Mouse (Mus musculus) liver, embryonic 16.5 days (tissue): ENCODE results near the gene Bnc2. TPM values are rescaled to one million over a fixed set of nuclear protein-coding genes. Genes with fewer than 3 reads are reported as not detected.

Source experiments
- ATAC-seq: fragments of 200-750 bp; cut with Nextera tagmentation; 2 replicates; pipeline ENCODE4 v1.8.0; 2017; ENCODE audit warnings: low read depth, mild to moderate bottlenecking, moderate number of reproducible peaks, moderate library complexity
- H3K27ac ChIP-seq: fragments of 300-500 bp; sonication (generic); 2 replicates; pipeline ENCODE4 v1.5.1; 2014; ENCODE audit warnings: mild to moderate bottlenecking, low read length
- H3K27me3 ChIP-seq: fragments of 300-500 bp; sonication (generic); 2 replicates; pipeline ENCODE4 v1.6.1; 2014; ENCODE audit warnings: low read depth, low read length, mixed read lengths; ENCODE audit not compliant: control insufficient read depth, insufficient read depth
- H3K36me3 ChIP-seq: fragments of 300-500 bp; sonication (generic); 2 replicates; pipeline ENCODE4 v1.6.1; 2014; ENCODE audit warnings: mild to moderate bottlenecking; ENCODE audit not compliant: control insufficient read depth, insufficient read depth
- H3K4me1 ChIP-seq: fragments of 300-500 bp; sonication (generic); 2 replicates; pipeline ENCODE4 v1.6.1; 2014; ENCODE audit warnings: low read depth, low read length, mixed read lengths; ENCODE audit not compliant: control insufficient read depth
- H3K4me2 ChIP-seq: fragments of 300-500 bp; sonication (generic); 2 replicates; pipeline ENCODE4 v1.6.1; 2014; ENCODE audit warnings: low read depth, low read length, mixed read lengths
- H3K4me3 ChIP-seq: fragments of 300-500 bp; sonication (generic); 2 replicates; pipeline ENCODE4 v1.5.1; 2014; ENCODE audit warnings: low read depth, mild to moderate bottlenecking, low read length
- H3K9ac ChIP-seq: fragments of 300-500 bp; sonication (generic); 2 replicates; pipeline ENCODE4 v1.6.1; 2014; ENCODE audit warnings: low read depth, low read length
- H3K9me3 ChIP-seq: fragments of 300-500 bp; sonication (generic); replicated peaks from 2 replicates; pipeline ENCODE4 v1.6.1; 2016; ENCODE audit warnings: low read length; ENCODE audit not compliant: control insufficient read depth
- WGBS: fragments of 180-500 bp; shearing (Covaris S2); extraction: QIAGEN DNeasy Blood & Tissue Kit; methylation state at CpG from one replicate; pipeline ENCODE4 v1.1.7; 2014; ENCODE audit not compliant: insufficient replicate concordance; 5-methylcytosine and 5-hydroxymethylcytosine counted together
- polyA plus RNA-seq: library from polyadenylated mRNA; unstranded; fragments of >200 nt; fragmentation: Nextera tagmentation; extraction: Ambion mirVana; gene quantifications from 2 replicates; pipeline ENCODE4 v1.2.1, GENCODE M21; 2015

Bnc2 gene
- polyA plus RNA-seq, 1 experiment from 2014 or later: 0.33 TPM

DNA sequence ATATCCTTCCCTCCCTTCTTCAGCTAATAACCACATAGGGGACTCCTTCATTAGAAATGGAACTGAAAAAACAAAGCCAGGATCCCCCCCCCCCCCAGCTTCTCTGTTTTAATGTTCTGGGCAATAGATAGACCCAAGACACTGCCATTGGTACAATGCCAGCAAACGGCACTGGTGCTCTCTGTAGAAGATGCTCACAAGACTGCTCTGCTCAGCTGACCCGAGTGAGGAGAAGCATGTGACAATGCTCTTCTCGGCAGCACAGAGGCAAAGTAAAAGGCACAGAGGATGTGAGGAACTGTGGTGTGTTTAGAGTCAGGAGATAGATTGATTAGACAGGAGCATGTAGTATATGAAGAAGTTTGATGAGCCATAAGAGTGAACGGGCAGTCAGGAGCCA, 335.9 kb downstream of the Bnc2 start:
- Histone ChIP-seq H3K27ac (no peak overlapping the region), H3K4me3 (no peak overlapping the region), H3K9me3 (no peaks in the 10 kb centered on the region), H3K36me3 (no peaks in the 10 kb centered on the region), H3K9ac (no peak overlapping the region), H3K27me3 (no peaks in the 10 kb centered on the region), H3K4me2 (no peak overlapping the region), H3K4me1 (no peaks in the 10 kb centered on the region)
- 60% methylated on average over 4 of the region's 4 CpGs for WGBS
- no peak for ATAC-seq

DNA sequence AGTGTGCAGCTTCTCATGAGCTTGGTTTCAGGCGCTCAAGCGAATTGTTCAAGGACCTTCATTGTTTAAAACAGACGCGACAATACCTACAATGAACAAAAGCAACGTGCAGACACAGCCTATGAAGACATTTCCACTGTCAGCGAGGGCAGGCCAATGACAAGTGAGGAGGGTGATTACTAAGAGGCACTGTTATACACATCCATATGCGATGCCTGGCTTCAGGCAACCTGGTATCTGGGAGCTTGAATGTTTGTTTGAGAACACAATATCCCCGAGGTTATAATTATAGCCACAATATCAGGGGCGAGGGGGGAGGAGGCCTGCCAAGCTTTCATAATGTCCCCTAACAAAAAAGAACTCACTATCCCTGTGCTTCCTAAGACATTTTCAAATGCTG, 343.1 kb downstream of the Bnc2 start:
- no peak overlapping the region for H3K4me3 ChIP-seq
- H3K9ac ChIP-seq: no peak overlapping the region
- H3K27me3 ChIP-seq: no peaks in the 10 kb centered on the region
- H3K9me3 ChIP-seq: no peaks in the 10 kb centered on the region
- no peak overlapping the region for H3K27ac ChIP-seq
- 62% methylated on average over 9 of the region's 9 CpGs for WGBS
- no peaks in the 10 kb centered on the region for H3K4me1 ChIP-seq
- no peak for ATAC-seq
- H3K4me2 ChIP-seq: no peak overlapping the region
- H3K36me3 ChIP-seq: no peaks in the 10 kb centered on the region

DNA sequence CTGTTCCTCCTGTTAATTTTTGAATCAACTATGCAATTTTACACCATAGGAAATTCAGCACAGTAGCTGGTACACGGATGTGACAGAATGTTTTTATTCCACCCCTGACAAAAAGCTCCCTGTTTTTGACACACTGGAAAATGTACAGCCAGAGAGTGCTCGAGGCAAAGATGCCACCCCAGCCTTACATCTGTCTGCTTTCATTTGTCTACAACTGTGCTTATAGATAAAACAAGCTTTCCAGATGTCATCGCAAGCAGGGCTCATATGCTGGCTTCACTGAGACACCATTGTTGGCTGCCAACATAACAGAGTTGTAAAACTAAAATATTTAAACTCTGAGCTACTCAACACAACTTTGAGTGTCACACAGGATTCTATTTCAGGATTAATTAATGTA, 343.6 kb downstream of the Bnc2 start:
- 41% methylated on average over 3 of the region's 3 CpGs for WGBS
- no peak for ATAC-seq
- H3K9ac ChIP-seq: no peak overlapping the region
- no peak overlapping the region for H3K4me2 ChIP-seq
- no peak overlapping the region for H3K27ac ChIP-seq
- H3K36me3 ChIP-seq: no peaks in the 10 kb centered on the region
- H3K27me3 ChIP-seq: no peaks in the 10 kb centered on the region
- no peaks in the 10 kb centered on the region for H3K4me1 ChIP-seq
- H3K9me3 ChIP-seq: no peaks in the 10 kb centered on the region
- no peak overlapping the region for H3K4me3 ChIP-seq

DNA sequence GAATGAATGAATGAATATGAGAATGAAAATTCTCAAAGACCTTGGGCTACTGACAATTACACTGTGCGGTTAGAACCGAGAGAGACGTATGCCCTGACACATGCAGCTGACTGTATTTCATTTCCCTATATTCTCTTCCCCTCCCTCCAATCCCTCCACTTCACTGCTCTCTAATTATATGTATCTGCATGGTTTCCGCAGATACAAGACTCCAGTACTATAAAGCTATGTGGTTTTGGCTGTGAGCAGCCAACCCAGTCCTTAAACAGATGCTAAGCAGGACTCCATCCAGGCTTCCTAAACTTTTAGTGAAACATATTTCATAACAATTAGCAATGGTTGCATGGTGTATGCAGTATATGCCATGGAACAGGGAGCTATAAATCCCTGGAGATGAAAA, 344.6 kb downstream of the Bnc2 start:
- H3K4me2 ChIP-seq: no peak overlapping the region
- H3K9ac ChIP-seq: no peak overlapping the region
- no peak for ATAC-seq
- H3K9me3 ChIP-seq: no peaks in the 10 kb centered on the region
- 76% methylated on average over 4 of the region's 4 CpGs for WGBS
- no peak overlapping the region for H3K27ac ChIP-seq
- H3K4me1 ChIP-seq: no peaks in the 10 kb centered on the region
- no peak overlapping the region for H3K4me3 ChIP-seq
- no peaks in the 10 kb centered on the region for H3K36me3 ChIP-seq
- H3K27me3 ChIP-seq: no peaks in the 10 kb centered on the region

DNA sequence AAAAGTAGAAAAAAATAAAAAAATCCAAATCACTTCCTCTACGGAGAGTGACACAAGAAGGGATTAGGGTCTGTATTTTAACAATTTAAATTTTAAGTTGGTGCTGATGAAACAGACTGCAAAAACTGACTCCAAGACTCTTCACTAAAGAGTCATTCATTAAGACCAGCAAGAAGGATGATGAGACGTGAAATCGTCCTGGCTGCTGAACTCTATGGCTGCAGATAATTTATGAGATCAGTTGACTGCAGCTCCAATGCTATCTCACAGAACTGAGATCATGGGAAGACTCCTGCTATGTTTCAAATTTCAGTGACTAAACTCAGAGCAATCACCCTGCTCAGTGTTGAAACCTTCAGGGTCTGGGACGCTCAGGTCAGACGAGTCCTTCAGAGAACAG, 345.4 kb downstream of the Bnc2 start:
- Histone ChIP-seq H3K4me3 (no peak overlapping the region), H3K9ac (no peak overlapping the region), H3K9me3 (no peaks in the 10 kb centered on the region), H3K27me3 (no peaks in the 10 kb centered on the region), H3K36me3 (no peaks in the 10 kb centered on the region), H3K4me2 (no peak overlapping the region), H3K27ac (no peak overlapping the region), H3K4me1 (no peaks in the 10 kb centered on the region)
- no peak for ATAC-seq
- WGBS: 65% methylated on average over 5 of the region's 5 CpGs

DNA sequence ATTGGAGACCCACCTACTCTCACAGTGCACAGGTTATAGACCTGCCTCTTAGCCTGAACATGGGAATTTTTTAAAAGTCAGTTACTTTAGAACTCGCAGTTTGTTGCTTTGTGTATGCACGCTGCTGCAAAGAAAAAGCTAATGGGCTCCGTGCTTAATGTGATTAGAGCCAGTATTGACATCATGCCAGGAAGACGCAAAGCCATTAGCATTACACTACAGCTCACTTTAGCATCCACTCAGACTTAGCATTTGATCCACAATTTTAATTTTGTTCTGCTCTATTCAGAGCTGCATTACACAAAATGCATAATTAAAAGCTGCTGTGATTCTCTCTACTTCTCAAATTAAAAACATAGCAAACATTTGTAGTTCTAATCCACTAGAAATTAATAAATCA, 350.7 kb downstream of the Bnc2 start:
- WGBS: 69% methylated on average over 4 of the region's 4 CpGs
- ATAC-seq: no peak
- Histone ChIP-seq H3K9me3 (no peaks in the 10 kb centered on the region), H3K27ac (no peak overlapping the region), H3K4me3 (no peak overlapping the region), H3K4me2 (no peak overlapping the region), H3K9ac (no peak overlapping the region), H3K4me1 (no peaks in the 10 kb centered on the region), H3K27me3 (no peaks in the 10 kb centered on the region), H3K36me3 (no peaks in the 10 kb centered on the region)

DNA sequence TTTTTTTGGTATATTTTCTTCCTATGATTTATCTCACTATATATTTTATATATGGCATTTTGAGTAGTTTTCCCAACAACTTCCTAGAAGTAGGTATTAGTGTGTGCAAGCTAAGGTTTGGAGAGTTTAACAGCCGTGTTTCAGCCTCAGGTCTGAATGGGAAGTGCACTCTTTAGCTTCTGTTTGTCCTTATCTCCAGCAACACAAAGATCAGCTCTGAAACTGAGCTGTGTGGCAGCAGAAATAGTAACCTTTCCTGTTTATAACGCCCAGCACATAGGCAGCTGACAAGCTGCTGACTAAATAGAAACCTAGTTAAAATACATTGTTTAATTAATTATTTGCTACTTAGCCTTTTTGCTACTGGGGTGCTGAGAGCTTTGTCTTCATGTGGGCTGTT, 353.5 kb downstream of the Bnc2 start:
- 0 out of 2 replicates have a peak, but pooled peaks have one; percentile 39 for ATAC-seq
- WGBS: 4% methylated on average over 2 of the region's 2 CpGs
- H3K9ac ChIP-seq: no peak overlapping the region
- no peaks in the 10 kb centered on the region for H3K9me3 ChIP-seq
- no peak overlapping the region for H3K27ac ChIP-seq
- no peak overlapping the region for H3K4me3 ChIP-seq
- no peaks in the 10 kb centered on the region for H3K4me1 ChIP-seq
- H3K36me3 ChIP-seq: no peaks in the 10 kb centered on the region
- H3K27me3 ChIP-seq: no peaks in the 10 kb centered on the region
- H3K4me2 ChIP-seq: no peak overlapping the region

DNA sequence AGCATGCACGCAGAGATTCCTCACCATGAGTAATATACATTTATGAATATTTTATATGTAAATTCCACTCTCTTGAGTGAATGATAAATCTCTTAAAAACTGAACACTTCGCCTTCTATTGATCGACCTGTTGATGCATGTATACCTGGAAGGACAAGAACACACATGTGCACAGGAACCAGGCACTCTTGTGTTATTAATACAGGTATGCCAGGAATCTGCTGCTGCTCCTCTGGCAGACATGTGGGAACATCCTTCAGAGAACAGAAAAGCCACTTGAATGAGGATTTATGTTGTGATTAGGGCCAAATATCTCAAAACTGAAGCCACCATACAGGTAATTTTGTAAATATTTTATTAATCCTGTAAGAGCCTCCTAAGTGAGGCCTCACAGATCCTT, 357.7 kb downstream of the Bnc2 start:
- Histone ChIP-seq H3K36me3 (no peaks in the 10 kb centered on the region), H3K9me3 (no peaks in the 10 kb centered on the region), H3K9ac (no peak overlapping the region), H3K4me1 (no peaks in the 10 kb centered on the region), H3K4me2 (no peak overlapping the region), H3K27me3 (no peaks in the 10 kb centered on the region), H3K4me3 (no peak overlapping the region), H3K27ac (no peak overlapping the region)
- 58% methylated on average over 3 of the region's 3 CpGs for WGBS
- no peak for ATAC-seq

DNA sequence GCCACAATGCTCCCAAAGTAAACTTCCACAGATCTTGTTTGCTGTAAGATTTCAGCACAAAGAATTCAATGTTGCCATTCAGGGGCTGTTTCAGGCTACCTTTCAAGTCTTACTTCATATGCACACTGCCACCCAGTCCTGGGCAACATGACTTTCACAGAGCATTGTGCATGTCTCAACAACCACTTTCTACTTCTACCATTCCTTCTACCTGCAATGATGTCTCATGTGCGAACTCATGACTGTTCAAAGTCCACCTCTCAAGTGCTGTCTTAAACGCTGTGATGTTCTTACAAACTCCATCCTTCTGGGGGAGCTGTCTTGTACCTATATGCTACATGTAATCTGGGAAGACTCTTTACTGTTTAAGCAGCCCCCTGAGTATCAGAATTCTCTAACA, 363.7 kb downstream of the Bnc2 start:
- Histone ChIP-seq H3K36me3 (no peaks in the 10 kb centered on the region), H3K27ac (no peak overlapping the region), H3K9ac (no peak overlapping the region), H3K4me1 (no peaks in the 10 kb centered on the region), H3K4me3 (no peak overlapping the region), H3K9me3 (no peaks in the 10 kb centered on the region), H3K4me2 (no peak overlapping the region), H3K27me3 (no peaks in the 10 kb centered on the region)
- ATAC-seq: no peak
- WGBS: 60% methylated on average over 2 of the region's 2 CpGs

DNA sequence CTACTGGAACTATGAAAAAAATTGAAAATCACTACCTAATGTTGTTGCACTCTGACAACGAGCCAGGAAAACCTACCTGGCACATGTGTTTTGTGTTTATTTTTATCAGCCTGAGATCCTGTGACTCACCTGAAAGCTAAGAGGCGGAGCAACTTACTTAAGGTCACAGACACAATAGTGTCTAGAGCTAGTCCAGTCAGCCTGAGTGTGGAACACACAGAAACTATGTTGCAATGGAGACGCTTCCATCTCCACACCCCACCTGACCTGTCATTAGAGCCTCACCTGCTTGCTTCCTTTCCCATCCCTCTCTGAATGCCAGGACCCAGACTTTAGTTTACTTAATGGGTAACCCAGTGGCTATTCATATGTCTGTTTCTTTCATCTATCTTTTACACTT, 364.2 kb downstream of the Bnc2 start:
- no peaks in the 10 kb centered on the region for H3K9me3 ChIP-seq
- 60% methylated on average over 3 of the region's 3 CpGs for WGBS
- H3K27me3 ChIP-seq: no peaks in the 10 kb centered on the region
- H3K36me3 ChIP-seq: no peaks in the 10 kb centered on the region
- H3K9ac ChIP-seq: no peak overlapping the region
- no peak overlapping the region for H3K4me2 ChIP-seq
- ATAC-seq: no peak
- no peaks in the 10 kb centered on the region for H3K4me1 ChIP-seq
- no peak overlapping the region for H3K4me3 ChIP-seq
- H3K27ac ChIP-seq: no peak overlapping the region
